Mouse (Mus musculus) spleen, embryonic (tissue): ENCODE measurements at regions not wholly inside any gene's neighbourhood (a gene's known extent, or its start where the extent isn't known, plus 50 kb on each side); places are given as distances from the start of the nearest gene placed in this dataset.

Experiments
- CTCF ChIA-PET: fragments of 350-600 bp; sonication (Branson Sonifier 250); formaldehyde crosslinking; loops from one replicate; lab custom pipeline; 2022; lab: Charles Lee

- CTCF ChIA-PET: no interaction called here
These were observed 399.4 kb upstream of the Rora start for GRCm38 (mm10) chr9:68254218-68254617.

- CTCF ChIA-PET: no interaction called here
These were observed 385.0 kb upstream of the Rora start for GRCm38 (mm10) chr9:68268551-68268950.

GRCm38 (mm10) chr9:68302232-68302925, 351.2 kb upstream of the Rora start:
- CTCF ChIA-PET: no interaction called here

- CTCF ChIA-PET: no interaction called here
These were observed 322.9 kb upstream of the Rora start for GRCm38 (mm10) chr9:68330721-68331120.

GRCm38 (mm10) chr9:68340921-68341320, 312.7 kb upstream of the Rora start:
- CTCF ChIA-PET: no interaction called here

GRCm38 (mm10) chr9:68341511-68341910, 312.1 kb upstream of the Rora start:
- CTCF ChIA-PET: no interaction called here

- CTCF ChIA-PET: no interaction called here
These were observed 306.2 kb upstream of the Rora start for GRCm38 (mm10) chr9:68347426-68347825.

GRCm38 (mm10) chr9:68351466-68351865, 302.1 kb upstream of the Rora start:
- CTCF ChIA-PET: no interaction called here

GRCm38 (mm10) chr9:68354470-68354869, 299.1 kb upstream of the Rora start:
- CTCF ChIA-PET: no interaction called here

- CTCF ChIA-PET: no interaction called here
These were observed 297.5 kb upstream of the Rora start for GRCm38 (mm10) chr9:68356078-68356477.

GRCm38 (mm10) chr9:68357231-68357630, 296.4 kb upstream of the Rora start:
- CTCF ChIA-PET: no interaction called here

- CTCF ChIA-PET: no interaction called here
These were observed 286.6 kb upstream of the Rora start for GRCm38 (mm10) chr9:68366973-68367372.

GRCm38 (mm10) chr9:68367556-68367955, 286.0 kb upstream of the Rora start:
- CTCF ChIA-PET: no interaction called here

GRCm38 (mm10) chr9:68372726-68373125, 280.9 kb upstream of the Rora start:
- CTCF ChIA-PET: no interaction called here

- CTCF ChIA-PET: no interaction called here
These were observed 277.4 kb upstream of the Rora start for GRCm38 (mm10) chr9:68376222-68376621.

- CTCF ChIA-PET: no interaction called here
These were observed 271.7 kb upstream of the Rora start for GRCm38 (mm10) chr9:68381871-68382270.

GRCm38 (mm10) chr9:68400930-68401329, 252.7 kb upstream of the Rora start:
- CTCF ChIA-PET: no interaction called here

GRCm38 (mm10) chr9:68402176-68402845, 251.3 kb upstream of the Rora start:
- CTCF ChIA-PET: no interaction called here

GRCm38 (mm10) chr9:68402981-68403380, 250.6 kb upstream of the Rora start:
- CTCF ChIA-PET: no interaction called here

GRCm38 (mm10) chr9:68403516-68403915, 250.1 kb upstream of the Rora start:
- CTCF ChIA-PET: no interaction called here

GRCm38 (mm10) chr9:68409786-68410185, 243.8 kb upstream of the Rora start:
- CTCF ChIA-PET: no interaction called here

- CTCF ChIA-PET: no interaction called here
These were observed 227.3 kb upstream of the Rora start for GRCm38 (mm10) chr9:68426286-68426685.

- CTCF ChIA-PET: no interaction called here
These were observed 190.8 kb upstream of the Rora start for GRCm38 (mm10) chr9:68462755-68463154.
